Mouse (Mus musculus) spleen, postnatal 36 days (tissue): ENCODE measurements around the gene Arhgap8.
"Not testable (repeated sequence)": the region's sequence is repeated elsewhere in the genome, so short reads cannot be mapped to it uniquely, and the experiment has no call there.

ENCODE experiments used
- DNase-seq, 2 experiments: peaks; one replicate each; pipeline ENCODE4 v3.0.0; 2022; ENCODE audit warnings: low spot score in 2 of 2, mixed read lengths in 1 of 2

Gene Arhgap8

DNA sequence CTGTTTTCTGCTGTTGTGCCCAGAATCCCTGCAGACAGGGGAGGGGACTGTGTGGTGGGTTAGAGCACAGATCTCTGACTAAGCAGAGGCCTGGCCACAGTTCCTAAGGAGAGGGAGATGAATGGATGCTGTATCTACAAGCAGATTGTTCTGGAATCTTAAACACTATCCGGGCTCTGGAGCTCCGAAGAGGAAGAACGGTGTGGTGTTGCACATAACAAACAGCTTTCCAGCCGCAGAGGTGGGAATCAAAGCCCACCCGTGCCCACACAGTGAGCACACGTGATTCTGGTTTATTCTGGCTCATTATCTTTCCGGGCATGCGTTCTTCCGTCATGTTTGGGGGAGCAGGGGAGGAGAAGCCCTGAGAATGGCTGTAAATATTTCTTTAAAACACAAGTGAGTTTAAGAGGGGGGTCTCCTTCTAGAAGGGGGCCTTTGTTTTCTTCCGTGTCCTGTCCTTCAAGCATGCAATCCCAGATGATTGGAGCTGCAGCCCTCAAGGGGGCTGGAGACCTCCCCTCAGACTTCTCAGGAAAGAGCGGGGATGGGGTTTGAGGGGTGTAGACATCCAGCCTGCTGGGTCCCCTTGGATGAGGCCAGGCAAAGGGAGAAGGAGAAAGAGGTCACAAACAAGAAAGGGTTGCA, 16.6 kb downstream of the Arhgap8 start:
- DNase-seq: no peak

GRCm38 (mm10) chr15:84736994-84737346, 17.1 kb downstream of the Arhgap8 start:
- DNase-seq: no peak

DNA sequence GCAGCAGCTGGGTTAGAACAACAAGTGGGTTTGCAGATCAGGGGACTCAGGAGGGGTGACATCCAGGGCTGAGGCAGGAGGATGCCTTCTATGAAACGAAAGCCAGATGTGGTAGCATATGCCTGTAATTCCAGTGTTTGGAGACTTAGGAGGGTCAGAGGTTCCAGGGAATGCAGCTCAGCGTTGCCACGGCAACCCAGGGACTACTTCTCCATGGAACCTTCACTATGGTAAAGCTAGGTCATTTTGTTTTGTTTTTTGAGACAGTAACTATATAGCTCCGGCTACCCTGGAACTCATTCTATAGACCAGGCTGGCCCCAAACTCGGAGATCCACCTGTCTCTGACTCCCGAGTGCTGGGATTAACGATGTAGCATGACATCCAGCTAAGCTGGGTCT, 18.4 kb downstream of the Arhgap8 start:
- no peak for DNase-seq

- no peak for DNase-seq
Observed at GRCm38 (mm10) chr15:84741573-84741972, 21.7 kb downstream of the Arhgap8 start.

GRCm38 (mm10) chr15:84743347-84743746, 23.5 kb downstream of the Arhgap8 start:
- no peak for DNase-seq

DNA sequence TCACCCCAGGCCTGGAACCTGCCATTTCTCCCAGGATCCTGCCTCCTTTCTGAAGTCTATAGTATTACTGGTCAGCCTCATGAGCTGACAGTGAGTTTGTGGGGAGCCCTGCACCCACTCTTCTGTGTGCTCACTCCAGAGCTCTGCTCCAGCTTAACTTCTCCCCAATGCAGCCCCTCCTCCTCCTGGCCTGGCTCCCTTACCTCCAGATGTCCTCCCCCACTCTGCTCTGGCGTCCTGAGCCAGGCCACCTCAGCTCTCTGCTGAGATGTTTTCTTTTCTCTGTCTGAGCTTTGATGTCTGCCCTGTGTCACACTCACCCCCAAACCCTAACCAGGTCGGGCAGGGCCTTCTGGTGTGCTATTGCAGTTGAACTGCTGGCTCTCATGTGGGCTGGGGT, 24.5 kb downstream of the Arhgap8 start:
- no peak for DNase-seq

GRCm38 (mm10) chr15:84745831-84746230, 26.0 kb downstream of the Arhgap8 start:
- no peak for DNase-seq

- peak; percentile 19 to 31 for DNase-seq
Observed at GRCm38 (mm10) chr15:84754987-84755386, 35.1 kb downstream of the Arhgap8 start.

GRCm38 (mm10) chr15:84756426-84756825, 36.6 kb downstream of the Arhgap8 start:
- DNase-seq: no peak

GRCm38 (mm10) chr15:84758493-84758892, 38.6 kb downstream of the Arhgap8 start:
- DNase-seq: no peak

- DNase-seq: no peak
Observed at GRCm38 (mm10) chr15:84762712-84763422, 43.0 kb downstream of the Arhgap8 start.

DNA sequence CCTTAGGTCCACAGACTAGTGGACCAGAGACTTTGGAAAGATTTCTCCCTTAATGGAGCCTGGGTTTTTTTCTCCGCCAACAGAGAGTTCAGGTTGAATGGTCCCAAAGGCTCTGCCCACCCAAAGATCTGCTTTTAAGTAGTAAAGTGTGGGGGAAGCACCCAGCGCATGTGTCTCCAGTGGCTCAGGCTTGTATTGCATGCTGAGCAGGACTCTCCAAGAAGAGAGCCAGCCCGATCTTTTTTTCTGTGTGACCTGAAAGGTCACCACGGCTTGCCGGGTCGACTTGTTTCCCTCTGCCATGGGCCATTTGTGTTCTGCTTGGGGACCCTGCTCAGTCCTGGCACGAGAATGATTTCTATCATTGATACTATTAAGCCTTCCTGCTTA, 43.6 kb downstream of the Arhgap8 start:
- no peak for DNase-seq

DNA sequence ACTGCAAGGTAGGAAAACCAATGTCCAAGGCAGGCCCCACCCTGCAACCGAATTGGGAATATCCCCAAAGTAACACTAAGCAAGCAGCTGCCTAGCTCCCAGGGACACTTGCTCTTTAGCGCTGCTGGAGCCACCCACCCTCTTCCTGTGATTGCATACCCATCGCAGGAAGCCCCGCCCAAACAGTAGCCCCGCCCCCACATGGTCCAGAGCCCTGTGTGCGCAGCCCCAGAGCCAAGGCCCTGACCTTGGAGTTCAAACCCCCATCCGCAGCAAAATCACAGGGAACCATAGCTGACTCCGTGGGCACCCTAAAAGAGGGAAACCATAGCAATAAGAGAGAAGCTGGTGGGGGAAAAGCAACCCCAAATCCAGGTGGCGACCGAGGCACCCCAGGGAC, 46.8 kb downstream of the Arhgap8 start:
- DNase-seq: no peak

GRCm38 (mm10) chr15:84768531-84768930, 48.7 kb downstream of the Arhgap8 start:
- not testable (repeated sequence) for DNase-seq

DNA sequence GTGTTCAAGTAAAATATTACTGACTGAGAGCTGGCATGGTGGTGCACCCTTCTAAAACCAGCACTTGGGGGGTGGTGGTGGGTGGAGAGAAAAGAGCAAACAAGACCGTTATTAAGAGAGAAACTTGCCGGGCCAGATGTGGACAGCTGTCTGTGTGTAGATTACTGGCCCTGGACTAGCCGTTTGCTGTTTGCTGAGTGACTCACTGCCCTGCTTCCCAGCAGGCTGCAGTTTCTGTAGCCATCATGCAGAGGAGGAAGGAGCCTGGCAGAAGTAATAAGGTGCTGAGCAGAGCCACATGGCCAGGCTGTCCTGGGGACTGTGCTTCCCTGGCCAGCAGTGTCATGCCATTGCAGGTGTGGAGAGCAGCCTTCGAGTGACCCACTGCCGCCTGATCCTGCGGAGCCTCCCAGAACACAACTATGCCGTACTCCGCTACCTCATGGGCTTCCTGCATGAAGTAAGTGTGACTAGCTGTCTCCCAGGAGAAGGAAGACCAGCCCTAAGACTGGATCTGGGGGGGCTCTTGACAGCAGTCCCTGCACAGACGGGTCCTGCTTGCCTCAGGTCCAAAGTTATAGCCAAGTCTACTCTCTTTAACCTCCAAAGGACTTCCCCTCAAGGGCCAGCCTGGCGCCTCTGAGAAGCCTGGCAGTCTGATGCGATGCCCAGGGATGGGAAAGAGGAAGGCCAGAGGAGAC, 49.9 kb downstream of the Arhgap8 start:
- no peak for DNase-seq

GRCm38 (mm10) chr15:84772191-84773111, 52.6 kb downstream of the Arhgap8 start:
- no peak for DNase-seq

DNA sequence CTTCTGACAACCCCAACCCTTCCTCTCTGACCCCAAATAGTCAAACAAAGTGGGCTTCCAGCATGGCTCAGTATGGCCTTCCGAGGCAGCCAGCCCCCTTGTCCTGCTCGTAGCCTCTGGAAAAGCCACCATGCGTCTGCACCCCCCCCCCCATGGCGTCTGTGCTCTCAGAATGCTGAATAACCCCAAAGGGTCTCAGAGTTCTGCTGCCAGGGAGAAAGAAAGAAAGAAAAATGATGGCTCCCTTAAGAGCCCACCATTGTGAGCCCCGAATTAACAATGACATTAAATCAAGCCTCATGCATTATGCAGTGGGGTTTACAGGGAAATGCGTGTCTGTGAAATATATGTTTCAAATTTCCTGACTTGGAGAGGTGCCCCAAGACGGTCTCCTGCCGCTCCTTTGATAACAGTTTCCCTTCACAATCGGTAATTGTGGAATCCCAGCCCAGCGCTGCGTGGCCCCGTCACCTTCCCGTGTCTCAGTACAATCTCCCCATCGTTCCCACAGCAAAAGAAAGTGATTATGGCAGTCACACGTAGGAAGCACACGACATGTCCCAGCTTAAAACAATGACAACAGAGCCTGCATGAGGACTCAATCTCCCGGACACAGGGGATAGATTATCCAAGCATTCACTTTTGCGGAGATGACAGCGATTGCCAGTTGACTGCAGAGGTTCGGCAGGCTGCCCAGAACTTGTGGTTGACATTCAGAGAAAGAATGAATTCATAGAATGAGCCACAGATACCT, 55.7 kb downstream of the Arhgap8 start:
- DNase-seq: no peak

- DNase-seq: no peak
Observed at GRCm38 (mm10) chr15:84778587-84778986, 58.7 kb downstream of the Arhgap8 start.

DNA sequence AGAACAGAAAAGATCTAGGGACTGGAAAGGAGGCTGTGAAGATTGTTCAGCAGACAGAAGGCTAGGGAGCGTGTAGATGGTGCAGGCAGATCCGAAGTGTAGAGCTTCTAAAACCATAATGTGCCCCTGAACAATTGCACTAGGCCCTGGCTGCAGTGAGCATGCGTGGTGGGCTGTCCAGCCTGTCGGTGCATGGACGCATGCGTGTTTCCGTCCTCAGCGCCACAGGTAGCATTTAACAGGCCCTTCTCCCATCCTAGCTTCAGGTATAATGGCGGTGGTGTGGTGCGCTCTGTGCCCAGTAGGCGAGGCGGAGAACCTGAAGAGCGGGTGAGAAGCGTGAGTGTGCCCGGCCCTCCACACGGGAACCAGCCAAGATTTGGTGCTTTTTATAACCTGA, 65.0 kb downstream of the Arhgap8 start:
- DNase-seq: no peak

DNA sequence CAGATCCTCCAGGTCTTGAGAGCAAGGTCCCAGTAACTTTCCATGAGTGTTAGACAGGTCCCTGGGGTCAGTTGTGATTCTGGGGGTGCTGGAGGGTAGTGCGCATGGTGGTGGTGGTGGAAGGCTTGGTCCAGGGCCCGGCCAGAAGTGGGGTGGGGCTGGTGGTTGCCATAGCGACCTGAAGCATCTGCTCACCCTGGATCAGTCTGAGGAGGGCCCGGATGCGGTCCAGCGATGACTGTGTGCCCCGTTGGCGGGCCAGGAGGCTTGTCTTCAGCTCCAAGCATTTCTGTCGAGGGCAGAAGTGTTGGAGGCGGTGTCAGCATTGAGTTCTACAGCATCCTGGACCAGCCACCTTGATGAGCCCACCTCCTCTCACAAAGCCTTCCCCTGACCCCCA, 67.3 kb downstream of the Arhgap8 start:
- DNase-seq: no peak

DNA sequence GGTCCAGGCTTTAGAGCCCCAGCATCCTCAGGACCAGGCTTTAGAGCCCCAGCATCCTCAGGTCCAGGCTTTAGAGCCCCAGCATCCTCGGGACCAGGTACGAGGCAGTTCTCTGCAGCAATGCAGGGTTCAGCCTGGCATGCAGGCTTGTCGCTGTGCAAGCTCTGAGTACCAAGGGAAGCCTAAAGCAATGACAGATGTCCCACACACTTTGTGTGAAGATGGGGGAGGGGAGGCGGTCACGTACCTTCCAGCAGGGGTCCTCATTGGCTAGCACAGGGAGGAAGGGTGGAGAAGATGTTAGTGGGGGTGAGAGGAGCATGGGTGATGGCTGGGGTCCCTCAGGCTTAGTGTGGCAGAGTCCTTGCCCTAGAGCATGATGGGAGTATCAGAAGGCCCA, 73.8 kb downstream of the Arhgap8 start:
- DNase-seq: no peak
